Mouse (Mus musculus) bone marrow, adult 2 months (tissue): ENCODE measurements around the gene Il6st.

Source experiments
- CTCF ChIP-seq: fragments of 200-500 bp; IDR thresholded peaks from 2 replicates; pipeline ENCODE4 v1.5.1; 2011; ENCODE audit warnings: low read length, control low read depth; ENCODE audit not compliant: control insufficient read depth, insufficient read depth
- POLR2A ChIP-seq: fragments of 200-500 bp; IDR thresholded peaks from 2 replicates; pipeline ENCODE4 v1.6.1; 2011; ENCODE audit warnings: low read depth, mild to moderate bottlenecking, control low read depth, low read length, borderline replicate concordance; ENCODE audit not compliant: control insufficient read depth

DNA sequence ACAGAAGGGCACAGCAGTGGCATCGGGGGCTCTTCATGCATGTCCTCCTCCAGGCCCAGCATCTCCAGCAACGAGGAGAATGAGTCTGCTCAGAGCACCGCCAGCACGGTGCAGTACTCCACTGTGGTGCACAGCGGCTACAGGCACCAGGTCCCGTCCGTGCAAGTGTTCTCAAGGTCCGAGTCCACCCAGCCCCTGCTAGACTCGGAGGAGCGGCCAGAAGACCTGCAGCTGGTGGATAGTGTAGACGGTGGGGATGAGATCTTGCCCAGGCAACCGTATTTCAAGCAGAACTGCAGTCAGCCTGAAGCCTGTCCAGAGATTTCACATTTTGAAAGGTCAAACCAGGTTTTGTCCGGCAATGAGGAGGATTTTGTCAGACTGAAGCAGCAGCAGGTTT lies 40.0 kb downstream of the Il6st start:
- TF ChIP-seq POLR2A: no peak
- TF ChIP-seq CTCF: no peak
